Mouse (Mus musculus) liver, embryonic 14.5 days (tissue): ENCODE measurements around the gene Sox6. TPM values are rescaled to one million over a fixed set of nuclear protein-coding genes. Genes with fewer than 3 reads are reported as not detected.

Experiments used
- ATAC-seq: fragments of 200-750 bp; cut with Nextera tagmentation; 2 replicates; pipeline ENCODE4 v1.8.0; 2017; ENCODE audit warnings: moderate number of reproducible peaks, mild to moderate bottlenecking, moderate library complexity; ENCODE audit not compliant: insufficient read depth
- DNase-seq, 3 experiments: peaks; one replicate each; pipeline ENCODE4 v3.0.0-alpha.2; 2012 to 2013; ENCODE audit warnings: low read depth in 3 of 3, low spot score in 3 of 3
- H3K27ac ChIP-seq: fragments of 300-500 bp; sonication (generic); 2 replicates; pipeline ENCODE4 v1.5.1; 2014; ENCODE audit warnings: moderate library complexity, mild to moderate bottlenecking, control low read depth, inconsistent platforms
- H3K27me3 ChIP-seq: fragments of 300-500 bp; sonication (generic); 2 replicates; pipeline ENCODE4 v1.6.1; 2014; ENCODE audit warnings: mild to moderate bottlenecking, low read length, moderate library complexity; ENCODE audit not compliant: control insufficient read depth, insufficient read depth
- H3K36me3 ChIP-seq: fragments of 300-500 bp; sonication (generic); replicated peaks from 2 replicates; pipeline ENCODE4 v1.6.1; 2014; ENCODE audit warnings: low read depth; ENCODE audit not compliant: control insufficient read depth, insufficient read depth
- H3K4me1 ChIP-seq, 2 experiments: fragments of 200-500 bp in 1 of 2; fragments of 300-500 bp in 1 of 2; sonication (generic) in 1 of 2; replicated peaks; 2 replicates each; pipeline ENCODE4 v1.6.1; 2012 to 2014; ENCODE audit warnings: antibody characterized with exemption in 1 of 2, inconsistent platforms in 1 of 2, low read length in 1 of 2; ENCODE audit not compliant: control insufficient read depth in 2 of 2, insufficient read depth in 2 of 2
- H3K4me2 ChIP-seq: fragments of 300-500 bp; sonication (generic); 2 replicates; pipeline ENCODE4 v1.6.1; 2014; ENCODE audit warnings: low read depth, mild to moderate bottlenecking, control low read depth, moderate library complexity
- H3K4me3 ChIP-seq, 2 experiments: fragments of 200-500 bp in 1 of 2; fragments of 300-500 bp in 1 of 2; sonication (generic) in 1 of 2; 2 replicates each; pipeline ENCODE4 v1.5.1; 2012 to 2014; ENCODE audit warnings: low read depth in 2 of 2, low read length in 2 of 2, mild to moderate bottlenecking in 2 of 2, control low read depth in 1 of 2, inconsistent platforms in 1 of 2, moderate library complexity in 1 of 2; ENCODE audit not compliant: insufficient read depth in 1 of 2
- H3K9ac ChIP-seq: fragments of 300-500 bp; sonication (generic); replicated peaks from 2 replicates; pipeline ENCODE4 v1.6.1; 2014; ENCODE audit warnings: mild to moderate bottlenecking, control low read depth, moderate library complexity
- H3K9me3 ChIP-seq: fragments of 300-500 bp; sonication (generic); 2 replicates; pipeline ENCODE4 v1.6.1; 2016; ENCODE audit warnings: low read length, mixed read lengths; ENCODE audit not compliant: control insufficient read depth
- CTCF ChIP-seq: IDR thresholded peaks from 2 replicates; pipeline ENCODE4 v1.5.1; 2016; ENCODE audit warnings: antibody characterized with exemption, low read depth, control low read depth
- EP300 ChIP-seq: IDR thresholded peaks from 2 replicates; pipeline ENCODE4 v1.6.1; 2016; ENCODE audit warnings: antibody characterized with exemption, low read depth
- WGBS: fragments of 180-500 bp; shearing (Covaris S2); extraction: QIAGEN DNeasy Blood & Tissue Kit; methylation state at CpG from one replicate; pipeline ENCODE4 v1.1.7; 2014; ENCODE audit not compliant: insufficient replicate concordance; 5-methylcytosine and 5-hydroxymethylcytosine counted together
- polyA plus RNA-seq, 2 experiments: library from polyadenylated mRNA; depleted of rRNA in 1 of 2; stranded (reverse) in 1 of 2; unstranded in 1 of 2; fragments of >200 nt; fragmentation: Nextera tagmentation in 1 of 2; extraction: Ambion mirVana in 1 of 2; gene quantifications; 2 replicates each; pipeline versions ENCODE4 v1.2.1 to v1.2.3; 2012 to 2014

The Sox6 gene
- polyA plus RNA-seq, 2 experiments, result 15.9 to 64.0 TPM

GRCm38 (mm10) chr7:115447091-115447490 lies 591.5 kb downstream of the Sox6 start:
- 0 out of 4 replicates have a peak, but pooled peaks cover 0 to under 1% of the 10 kb centered on the region in 2 experiments for H3K4me1 ChIP-seq
- ATAC-seq (no peak), DNase-seq (no peak)
- no peaks in the 10 kb centered on the region for H3K36me3 ChIP-seq
- no peak overlapping the region for H3K27ac ChIP-seq
- WGBS, result 43% methylated on average over 3 of the region's 3 CpGs
- no peaks in the 10 kb centered on the region for H3K9me3 ChIP-seq
- no peak overlapping the region for H3K9ac ChIP-seq
- no peak overlapping the region for H3K4me3 ChIP-seq
- no peaks in the 10 kb centered on the region for H3K27me3 ChIP-seq
- H3K4me2 ChIP-seq, result no peak overlapping the region
- no peak for TF ChIP-seq CTCF
- TF ChIP-seq EP300, result no peak

GRCm38 (mm10) chr7:115446481-115447016 lies 592.0 kb downstream of the Sox6 start:
- Histone ChIP-seq H3K4me1 (0 out of 4 replicates have a peak, but pooled peaks cover 0 to 2% of the 10 kb centered on the region in 2 experiments), H3K4me2 (no peak overlapping the region), H3K9me3 (no peaks in the 10 kb centered on the region), H3K27me3 (no peaks in the 10 kb centered on the region), H3K4me3 (no peak overlapping the region), H3K9ac (no peak overlapping the region), H3K36me3 (no peaks in the 10 kb centered on the region), H3K27ac (no peak overlapping the region)
- DNase-seq (no peak), ATAC-seq (no peak)
- TF ChIP-seq CTCF (no peak), EP300 (no peak)
- WGBS, result 45% methylated on average over 6 of the region's 6 CpGs

GRCm38 (mm10) chr7:115426161-115426982 lies 612.2 kb downstream of the Sox6 start:
- no peak for TF ChIP-seq EP300
- no peak for TF ChIP-seq CTCF
- Histone ChIP-seq H3K9ac (no peak overlapping the region), H3K27me3 (no peaks in the 10 kb centered on the region), H3K4me1 (no peaks in the 10 kb centered on the region), H3K36me3 (no peaks in the 10 kb centered on the region), H3K9me3 (no peaks in the 10 kb centered on the region), H3K27ac (no peak overlapping the region), H3K4me2 (no peak overlapping the region), H3K4me3 (no peak overlapping the region)
- ATAC-seq (no peak), DNase-seq (no peak)
- WGBS, result 52% methylated on average over 7 of the region's 7 CpGs

GRCm38 (mm10) chr7:115422828-115423227 lies 615.8 kb downstream of the Sox6 start:
- no peak for ATAC-seq
- Histone ChIP-seq H3K4me2 (no peak overlapping the region), H3K9me3 (no peaks in the 10 kb centered on the region), H3K4me3 (no peak overlapping the region), H3K27ac (no peak overlapping the region), H3K36me3 (no peaks in the 10 kb centered on the region), H3K9ac (no peak overlapping the region), H3K4me1 (no peaks in the 10 kb centered on the region), H3K27me3 (no peaks in the 10 kb centered on the region)
- TF ChIP-seq EP300 (no peak), CTCF (0 out of 2 replicates have a peak, but pooled peaks have one; percentile 27)
- WGBS, result 62% methylated on average over 7 of the region's 7 CpGs
- DNase-seq, result no peak

- no peaks in the 10 kb centered on the region for H3K4me1 ChIP-seq
- ATAC-seq (no peak), DNase-seq (no peak)
- WGBS, result 70% methylated on average over 12 of the region's 12 CpGs
- no peak overlapping the region for H3K9ac ChIP-seq
- H3K9me3 ChIP-seq, result no peaks in the 10 kb centered on the region
- H3K27ac ChIP-seq, result no peak overlapping the region
- no peaks in the 10 kb centered on the region for H3K27me3 ChIP-seq
- TF ChIP-seq CTCF, result no peak
- TF ChIP-seq EP300, result no peak
- no peak overlapping the region for H3K4me2 ChIP-seq
- H3K4me3 ChIP-seq, result no peak overlapping the region
- H3K36me3 ChIP-seq, result no peaks in the 10 kb centered on the region
Observed at GRCm38 (mm10) chr7:115420960-115421359, 617.6 kb downstream of the Sox6 start.

Other genes with a start within 250 kb of the Sox6 start
- 42.4 and 56.8 TPM in 2 replicates for gene 1110004F10Rik, start 601 bp upstream of the Sox6 start, polyA plus RNA-seq (2012; rRNA removed)
- gene 1110004F10Rik, start 601 bp upstream of the Sox6 start, polyA plus RNA-seq (2014; fragmentation: Nextera tagmentation; extraction: Ambion mirVana), result 111 and 116 TPM in 2 replicates
- 0.57 and 0.62 TPM in 2 replicates for gene Gm4353, start 45.8 kb upstream of the Sox6 start, polyA plus RNA-seq (2012; rRNA removed)
- gene Gm4353, start 45.8 kb upstream of the Sox6 start, polyA plus RNA-seq (2014; fragmentation: Nextera tagmentation; extraction: Ambion mirVana), result 0.38 and 0.51 TPM in 2 replicates